Mouse (Mus musculus): ENCODE data around the gene Cul4a. TPM values are rescaled to one million over a fixed set of nuclear protein-coding genes. Genes with fewer than 3 reads are reported as not detected.

Cul4a gene
- total and polyA plus RNA-seq, 2 experiments from 2014 or later: 57.9 to 127 TPM

GRCm38 (mm10) chr8:13186819-13187218 is 81.4 kb downstream of the Cul4a start:
- WGBS: 90% methylated on average over 8 of the region's 8 CpGs

GRCm38 (mm10) chr8:13187229-13187628 is 81.8 kb downstream of the Cul4a start:
- no peaks in the 10 kb centered on the region for H3K27me3 ChIP-seq (ENCODE audit: insufficient read depth, low read length)
- no peak for TF ChIP-seq CTCF (IDR thresholded peaks at IDR 0.05; ENCODE audit: low read depth)
- no peak for DNase-seq (ENCODE audit: low spot score)
- H3K27ac ChIP-seq: no peak overlapping the region
- WGBS: 83% methylated on average over 9 of the region's 9 CpGs
- no peak overlapping the region for H3K4me2 ChIP-seq (ENCODE audit: low read depth, low read length)
- no peak for ATAC-seq
- H3K4me3 ChIP-seq (ENCODE audit: low read length): no peak overlapping the region
- no peaks in the 10 kb centered on the region for H3K9me3 ChIP-seq (ENCODE audit: low read length)
- no peaks in the 10 kb centered on the region for H3K36me3 ChIP-seq (ENCODE audit: insufficient read depth, low read length)
- H3K4me1 ChIP-seq (ENCODE audit: insufficient read depth, low read length): no peaks in the 10 kb centered on the region
- H3K9ac ChIP-seq (replicated peaks; ENCODE audit: low read length): no peak overlapping the region

More at GRCm38 (mm10) chr8:13186819-13187218, 81.4 kb downstream of the Cul4a start:
- ATAC-seq (no peak), DNase-seq (ENCODE audit: low spot score) (no peak)
- H3K4me1 ChIP-seq (ENCODE audit: insufficient read depth, low read length): no peaks in the 10 kb centered on the region
- no peak for TF ChIP-seq CTCF (IDR thresholded peaks at IDR 0.05; ENCODE audit: low read depth)
- H3K4me3 ChIP-seq (ENCODE audit: low read length): no peak overlapping the region
- H3K4me2 ChIP-seq (ENCODE audit: low read depth, low read length): no peak overlapping the region
- no peaks in the 10 kb centered on the region for H3K36me3 ChIP-seq (ENCODE audit: insufficient read depth, low read length)
- no peaks in the 10 kb centered on the region for H3K27me3 ChIP-seq (ENCODE audit: insufficient read depth, low read length)
- no peaks in the 10 kb centered on the region for H3K9me3 ChIP-seq (ENCODE audit: low read length)
- no peak overlapping the region for H3K9ac ChIP-seq (replicated peaks; ENCODE audit: low read length)
- no peak overlapping the region for H3K27ac ChIP-seq

- H3K9me3 ChIP-seq (ENCODE audit: low read length): no peaks in the 10 kb centered on the region
- no peak overlapping the region for H3K27ac ChIP-seq
- no peaks in the 10 kb centered on the region for H3K4me1 ChIP-seq (ENCODE audit: insufficient read depth, low read length)
- no peak for ATAC-seq
- no peak overlapping the region for H3K4me3 ChIP-seq (ENCODE audit: low read length)
- no peak overlapping the region for H3K9ac ChIP-seq (replicated peaks; ENCODE audit: low read length)
- H3K36me3 ChIP-seq (ENCODE audit: insufficient read depth, low read length): no peaks in the 10 kb centered on the region
- TF ChIP-seq CTCF (IDR thresholded peaks at IDR 0.05; ENCODE audit: low read depth): no peak
- DNase-seq (ENCODE audit: low spot score): no peak
- WGBS: 47% methylated on average over 7 of the region's 7 CpGs
- H3K27me3 ChIP-seq (ENCODE audit: insufficient read depth, low read length): no peaks in the 10 kb centered on the region
- no peak overlapping the region for H3K4me2 ChIP-seq (ENCODE audit: low read depth, low read length)
These were observed 82.2 kb downstream of the Cul4a start for GRCm38 (mm10) chr8:13187638-13188037.

- whole genome bisulfite sequencing: 86% methylated on average over 13 of the region's 13 CpGs
- Histone ChIP-seq H3K9me3 (ENCODE audit: low read length) (no peaks in the 10 kb centered on the region), H3K4me2 (ENCODE audit: low read depth, low read length) (no peak overlapping the region), H3K4me1 (ENCODE audit: insufficient read depth, low read length) (no peaks in the 10 kb centered on the region), H3K27ac (no peak overlapping the region), H3K27me3 (ENCODE audit: insufficient read depth, low read length) (no peaks in the 10 kb centered on the region), H3K4me3 (ENCODE audit: low read length) (no peak overlapping the region), H3K36me3 (ENCODE audit: insufficient read depth, low read length) (no peaks in the 10 kb centered on the region), H3K9ac (replicated peaks; ENCODE audit: low read length) (no peak overlapping the region)
- DNase-seq (ENCODE audit: low spot score) (no peak), ATAC-seq (no peak)
- no peak for TF ChIP-seq CTCF (IDR thresholded peaks at IDR 0.05; ENCODE audit: low read depth)
These were observed 82.7 kb downstream of the Cul4a start for GRCm38 (mm10) chr8:13188052-13188555.

- no peaks in the 10 kb centered on the region for H3K9me3 ChIP-seq (ENCODE audit: low read length)
- no peaks in the 10 kb centered on the region for H3K4me1 ChIP-seq (ENCODE audit: insufficient read depth, low read length)
- no peak for DNase-seq (ENCODE audit: low spot score)
- ATAC-seq: no peak
- 100% methylated on average over 1 of the region's 1 CpGs for WGBS
- H3K27ac ChIP-seq: no peak overlapping the region
- H3K4me3 ChIP-seq (ENCODE audit: low read length): no peak overlapping the region
- H3K9ac ChIP-seq (replicated peaks; ENCODE audit: low read length): no peak overlapping the region
- no peak for TF ChIP-seq CTCF (IDR thresholded peaks at IDR 0.05; ENCODE audit: low read depth)
- no peak overlapping the region for H3K4me2 ChIP-seq (ENCODE audit: low read depth, low read length)
- H3K27me3 ChIP-seq (ENCODE audit: insufficient read depth, low read length): no peaks in the 10 kb centered on the region
- no peaks in the 10 kb centered on the region for H3K36me3 ChIP-seq (ENCODE audit: insufficient read depth, low read length)
These were observed 83.4 kb downstream of the Cul4a start for GRCm38 (mm10) chr8:13188857-13189256.

GRCm38 (mm10) chr8:13190235-13190634 is 84.8 kb downstream of the Cul4a start:
- 91% methylated on average over 8 of the region's 8 CpGs for WGBS
- DNase-seq (ENCODE audit: low spot score) (no peak), ATAC-seq (no peak)

GRCm38 (mm10) chr8:13194818-13195217 is 89.4 kb downstream of the Cul4a start:
- Histone ChIP-seq H3K4me1 (ENCODE audit: insufficient read depth, low read length) (peaks cover 3% of the 10 kb centered on the region; the same call in 1 of the 2 replicates), H3K9ac (replicated peaks; ENCODE audit: low read length) (peak overlapping the region; percentile 37; the same call in 1 of the 2 replicates), H3K9me3 (ENCODE audit: low read length) (no peaks in the 10 kb centered on the region), H3K36me3 (ENCODE audit: insufficient read depth, low read length) (no peaks in the 10 kb centered on the region), H3K4me3 (ENCODE audit: low read length) (no peak overlapping the region), H3K27me3 (ENCODE audit: insufficient read depth, low read length) (no peaks in the 10 kb centered on the region), H3K4me2 (ENCODE audit: low read depth, low read length) (no peak overlapping the region), H3K27ac (peak overlapping the region; percentile 70; the same call in 1 of the 2 replicates)
- WGBS: 31% methylated on average over 10 of the region's 10 CpGs
- DNase-seq (ENCODE audit: low spot score) (peak; percentile 20), ATAC-seq (peak; percentile 67; the same call in 1 of the 2 replicates)
- TF ChIP-seq CTCF (IDR thresholded peaks at IDR 0.05; ENCODE audit: low read depth): no peak

More at GRCm38 (mm10) chr8:13190235-13190634, 84.8 kb downstream of the Cul4a start:
- Histone ChIP-seq H3K4me2 (ENCODE audit: low read depth, low read length) (no peak overlapping the region), H3K27ac (no peak overlapping the region), H3K27me3 (ENCODE audit: insufficient read depth, low read length) (no peaks in the 10 kb centered on the region), H3K4me3 (ENCODE audit: low read length) (no peak overlapping the region), H3K9ac (replicated peaks; ENCODE audit: low read length) (no peak overlapping the region), H3K36me3 (ENCODE audit: insufficient read depth, low read length) (no peaks in the 10 kb centered on the region), H3K4me1 (ENCODE audit: insufficient read depth, low read length) (no peaks in the 10 kb centered on the region), H3K9me3 (ENCODE audit: low read length) (no peaks in the 10 kb centered on the region)
- no peak for TF ChIP-seq CTCF (IDR thresholded peaks at IDR 0.05; ENCODE audit: low read depth)

Data from hindbrain, postnatal 0 days (tissue).